Mouse (Mus musculus): ENCODE measurements at regions not wholly inside any gene's neighbourhood (a gene's known extent, or its start where the extent isn't known, plus 50 kb on each side); places are given as distances from the start of the nearest gene placed in this dataset.

GRCm38 (mm10) chr9:41470010-41470409 is 308.5 kb upstream of the Ubash3b start:
- DNase-seq: no peak
- intact Hi-C loops (cut with DNase I): loop anchor here (5.0 to 10.0 kb wide), 2 partner anchors 107 to 255 kb away; no protein-coding TSS in a partner anchor

GRCm38 (mm10) chr9:41469414-41469813 is 307.9 kb upstream of the Ubash3b start:
- no peak for DNase-seq
- intact Hi-C loops (cut with DNase I): no loop called here

DNA sequence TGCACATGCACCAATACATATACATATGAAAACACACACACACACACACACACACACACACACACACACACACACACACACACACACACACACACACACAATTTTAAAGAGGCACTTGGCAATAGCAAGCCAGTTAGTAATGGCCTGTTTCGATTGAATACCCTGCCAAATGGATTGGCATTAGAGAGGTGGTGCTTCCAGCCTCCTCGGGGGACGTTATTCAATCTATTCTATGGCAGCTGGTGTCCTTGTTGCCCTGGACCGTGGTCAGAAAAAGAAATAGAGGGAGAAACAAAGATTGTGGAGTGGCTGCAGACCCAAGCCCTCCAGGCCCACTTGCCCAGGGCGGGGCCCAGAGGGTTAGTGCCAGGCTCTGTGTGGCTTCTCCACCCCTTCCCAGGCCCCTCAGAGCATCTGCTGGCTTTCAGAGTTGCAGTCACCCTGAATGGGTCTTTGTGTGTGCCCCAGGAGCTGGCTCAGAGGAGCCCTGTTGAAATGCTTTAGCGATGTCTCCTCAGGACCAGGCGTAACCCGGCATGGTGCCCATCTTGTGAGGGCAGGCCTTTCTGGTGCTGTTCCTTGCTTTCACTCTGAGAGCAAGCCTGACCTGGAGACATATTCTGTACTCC is 302.7 kb upstream of the Ubash3b start:
- DNase-seq: no peak

GRCm38 (mm10) chr9:41461742-41462141 is 300.2 kb upstream of the Ubash3b start:
- peak; percentile 93 to 94 for DNase-seq
- intact Hi-C loops (cut with DNase I): no loop called here

More for the DNA sequence above, 302.7 kb upstream of the Ubash3b start:
- intact Hi-C loops (cut with DNase I): no loop called here

GRCm38 (mm10) chr9:41460709-41461108 is 299.2 kb upstream of the Ubash3b start:
- intact Hi-C loops (cut with DNase I): no loop called here
- no peak for DNase-seq

GRCm38 (mm10) chr9:41457003-41457402 is 295.5 kb upstream of the Ubash3b start:
- intact Hi-C loops (cut with DNase I): no loop called here
- no peak for DNase-seq

- DNase-seq: no peak
- intact Hi-C loops (cut with DNase I): no loop called here
Measured at GRCm38 (mm10) chr9:41451738-41452137, 290.2 kb upstream of the Ubash3b start.

GRCm38 (mm10) chr9:41449233-41449632 is 287.7 kb upstream of the Ubash3b start:
- intact Hi-C loops (cut with DNase I): no loop called here
- DNase-seq: no peak

GRCm38 (mm10) chr9:41447902-41448301 is 286.4 kb upstream of the Ubash3b start:
- intact Hi-C loops (cut with DNase I): no loop called here
- no peak for DNase-seq

DNA sequence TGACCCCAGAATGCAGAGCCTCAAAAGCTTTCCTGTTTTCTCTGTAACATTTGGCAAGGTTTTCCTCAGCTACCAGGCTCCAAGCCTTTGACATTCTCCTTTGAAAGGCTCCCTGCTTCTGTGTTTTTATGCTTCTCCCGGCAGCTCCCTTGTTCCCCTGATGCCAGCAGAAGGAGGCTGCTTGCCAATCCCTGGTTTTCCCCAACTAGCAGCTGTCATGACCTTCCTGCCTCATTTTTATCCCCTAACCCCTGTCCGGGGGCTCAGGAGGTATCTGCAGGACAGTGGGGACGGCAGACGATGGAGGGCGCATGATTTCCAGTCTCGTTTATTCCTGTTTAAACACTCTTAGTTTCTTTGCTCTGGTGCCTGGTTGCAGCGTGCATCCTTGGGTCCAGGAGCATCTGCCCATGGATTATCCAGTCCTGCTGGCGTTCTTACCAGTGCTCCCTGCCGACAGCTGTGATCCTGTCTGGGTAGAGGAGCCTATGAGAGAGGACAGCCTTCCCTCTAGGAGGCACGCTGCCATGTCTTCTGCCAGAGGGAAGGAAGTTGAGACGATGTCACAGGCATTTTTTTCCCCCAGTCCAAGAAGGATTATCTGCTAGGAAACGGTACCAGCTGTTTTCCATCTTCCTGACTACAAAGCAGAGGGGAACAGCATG is 285.8 kb upstream of the Ubash3b start:
- intact Hi-C loops (cut with DNase I): no loop called here
- peak; percentile 64 to 73 for DNase-seq

DNA sequence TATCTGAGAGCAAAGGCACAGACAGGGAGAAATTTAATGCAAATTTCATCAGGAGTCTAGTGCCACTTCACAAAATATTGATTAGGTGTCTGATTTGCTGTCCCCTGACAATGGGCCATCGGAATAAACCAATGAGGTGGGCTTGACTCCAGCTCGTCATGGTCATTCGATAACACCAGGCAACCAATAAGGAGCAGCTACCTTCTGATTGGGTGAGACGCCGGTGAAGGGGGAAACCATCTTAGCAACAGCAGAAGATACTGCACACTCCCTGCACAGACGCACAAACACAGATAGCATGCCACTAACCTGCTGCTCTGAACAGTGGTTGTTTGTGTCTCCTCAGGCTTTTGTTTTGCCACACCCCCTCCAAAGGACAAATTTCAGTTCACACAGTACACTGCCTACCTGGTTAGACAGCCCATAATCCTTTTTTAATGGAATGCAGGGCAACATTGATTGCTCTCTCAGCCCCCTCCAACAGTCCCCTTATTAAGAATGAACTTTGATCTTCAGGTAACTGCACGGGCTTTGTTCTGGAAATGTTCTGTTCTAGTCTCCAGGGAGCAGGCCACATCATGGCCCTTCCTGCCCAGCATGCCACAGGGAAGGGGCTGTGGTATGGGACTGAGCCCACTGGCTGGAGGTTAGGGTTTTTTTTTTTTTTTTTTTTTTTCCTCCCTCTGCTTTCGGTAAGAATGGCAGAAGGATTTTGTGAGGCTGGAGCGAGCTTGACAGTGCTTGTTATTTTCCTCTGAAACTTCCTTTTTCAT is 285.1 kb upstream of the Ubash3b start:
- DNase-seq: no peak
- intact Hi-C loops (cut with DNase I): no loop called here

GRCm38 (mm10) chr9:41442418-41442817 is 280.9 kb upstream of the Ubash3b start:
- intact Hi-C loops (cut with DNase I): loop anchor here (5.0 kb wide), 1 partner anchor 35 kb away; no protein-coding TSS in a partner anchor
- no peak for DNase-seq

- intact Hi-C loops (cut with DNase I): loop anchor here (5.0 kb wide), 1 partner anchor 33 kb away; no protein-coding TSS in a partner anchor
- peak in 1 of 2 experiments; percentile 38 for DNase-seq
Measured at GRCm38 (mm10) chr9:41439979-41440378, 278.5 kb upstream of the Ubash3b start.

GRCm38 (mm10) chr9:41438141-41438540 is 276.6 kb upstream of the Ubash3b start:
- intact Hi-C loops (cut with DNase I): no loop called here

GRCm38 (mm10) chr9:41430391-41431343 is 269.2 kb upstream of the Ubash3b start:
- no peak for DNase-seq
- intact Hi-C loops (cut with DNase I): no loop called here

More at GRCm38 (mm10) chr9:41438141-41438540, 276.6 kb upstream of the Ubash3b start:
- DNase-seq: no peak

DNA sequence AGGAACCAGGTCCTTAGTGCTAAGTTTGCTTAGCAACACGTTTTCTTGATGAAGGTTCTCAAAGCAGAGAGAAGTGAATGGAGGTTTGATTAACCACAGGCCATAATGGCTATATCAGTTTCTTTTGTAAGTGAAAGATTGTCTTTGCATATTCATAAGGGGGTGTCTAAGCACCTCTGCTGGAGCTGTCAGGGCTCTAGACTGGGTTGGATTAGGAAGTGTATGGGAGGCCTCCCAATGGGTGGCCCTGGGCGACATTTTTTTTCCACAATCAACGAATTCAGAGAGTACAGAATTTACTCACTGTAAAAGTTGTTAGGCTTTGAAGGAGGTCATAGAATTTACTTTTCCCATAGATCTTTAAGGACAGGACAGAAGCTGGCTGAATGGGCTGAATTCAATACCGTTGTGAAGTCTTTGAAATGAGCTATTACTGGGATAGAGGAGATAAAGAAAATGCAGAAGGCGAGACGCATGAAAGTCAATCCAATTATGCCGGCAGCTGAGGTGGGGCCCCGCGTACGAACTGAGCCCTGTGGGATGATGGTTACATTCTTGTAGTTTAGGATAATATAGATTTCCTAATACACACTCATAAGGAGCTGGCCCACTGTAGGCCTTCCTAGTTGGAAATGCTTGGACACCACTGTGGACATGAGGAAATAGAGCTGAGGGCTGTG is 268.4 kb upstream of the Ubash3b start:
- intact Hi-C loops (cut with DNase I): no loop called here
- no peak for DNase-seq

- no peak for DNase-seq
- intact Hi-C loops (cut with DNase I): no loop called here
Measured at GRCm38 (mm10) chr9:41429236-41429635, 267.7 kb upstream of the Ubash3b start.

- intact Hi-C loops (cut with DNase I): no loop called here
- DNase-seq: no peak
Measured at GRCm38 (mm10) chr9:41426698-41427097, 265.2 kb upstream of the Ubash3b start.

GRCm38 (mm10) chr9:41425225-41425624 is 263.7 kb upstream of the Ubash3b start:
- DNase-seq: no peak
- intact Hi-C loops (cut with DNase I): no loop called here

GRCm38 (mm10) chr9:41413791-41414190 is 252.3 kb upstream of the Ubash3b start:
- intact Hi-C loops (cut with DNase I): no loop called here
- no peak for DNase-seq
